Mouse (Mus musculus) adrenal gland, postnatal 36 days (tissue): ENCODE results near the gene Chst14. TPM values are rescaled to one million over a fixed set of nuclear protein-coding genes. Genes with fewer than 3 reads are reported as not detected.

Experiments used
- DNase-seq, 2 experiments: peaks; one replicate each; pipeline ENCODE4 v3.0.0; 2021; ENCODE audit warnings: mixed read lengths in 1 of 2
- long read RNA-seq, 2 experiments: library from polyadenylated mRNA; stranded (forward); transcript quantifications; one replicate each; pipeline ENCODE4 v2.0.0; 2021; ENCODE audit warnings: borderline sequencing depth in 2 of 2
- total RNA-seq, 2 experiments: library from RNA; stranded (reverse); gene quantifications; 2 replicates each; pipeline ENCODE4 v1.2.3; 2021

The Chst14 gene
- 10 to 100 TPM in 1 of 2 experiments, 1 to 10 TPM in 1; 9.7 to 15.0 TPM for total RNA-seq
- long read RNA-seq, experiment 1, transcript Chst14-201 (1 exons, 2,090 nt) = major isoform, 8 of 8 reads
- long read RNA-seq, experiment 1, partial matches to known transcripts = 0 of 8 reads
- long read RNA-seq, experiment 1, other reads (novel, unspliced or antisense) = 0 of 8 reads
- long read RNA-seq, experiment 2, transcript Chst14-201 (1 exons, 2,090 nt) = major isoform, 12 of 12 reads
- long read RNA-seq, experiment 2, partial matches to known transcripts = 0 of 12 reads
- long read RNA-seq, experiment 2, other reads (novel, unspliced or antisense) = 0 of 12 reads

DNA sequence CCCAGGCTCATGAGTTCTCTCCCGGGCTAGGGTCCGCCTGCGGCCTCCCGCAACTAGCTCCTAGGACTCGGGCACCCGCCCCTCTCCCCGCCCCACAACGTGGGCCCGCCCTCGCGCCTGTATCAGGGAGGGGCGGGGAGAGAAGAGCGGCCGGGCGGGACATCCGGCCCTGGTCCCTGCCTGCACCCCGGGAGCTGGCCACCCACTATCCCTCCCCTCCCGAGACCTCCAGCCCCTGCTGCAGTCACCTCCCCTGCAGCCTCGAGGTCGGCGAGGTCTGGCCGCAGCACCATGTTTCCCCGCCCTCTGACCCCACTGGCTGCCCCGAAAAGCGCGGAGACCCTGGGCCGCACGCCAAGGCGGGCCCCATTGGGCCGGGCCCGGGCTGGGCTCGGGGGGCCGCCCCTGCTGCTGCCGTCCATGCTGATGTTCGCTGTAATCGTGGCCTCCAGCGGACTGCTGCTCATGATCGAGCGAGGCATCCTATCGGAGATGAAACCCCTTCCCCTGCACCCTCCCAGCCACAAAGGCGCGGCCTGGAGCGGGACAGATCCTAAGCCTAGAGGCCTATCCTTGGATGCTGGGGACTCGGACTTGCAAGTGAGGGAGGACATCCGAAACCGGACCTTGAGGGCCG lies at the start of gene Chst14:
Chst14 (plus strand) TSS at position 136 of the 637 bp plus-strand sequence.
- DNase-seq = peak; percentile 89 to 94

DNA sequence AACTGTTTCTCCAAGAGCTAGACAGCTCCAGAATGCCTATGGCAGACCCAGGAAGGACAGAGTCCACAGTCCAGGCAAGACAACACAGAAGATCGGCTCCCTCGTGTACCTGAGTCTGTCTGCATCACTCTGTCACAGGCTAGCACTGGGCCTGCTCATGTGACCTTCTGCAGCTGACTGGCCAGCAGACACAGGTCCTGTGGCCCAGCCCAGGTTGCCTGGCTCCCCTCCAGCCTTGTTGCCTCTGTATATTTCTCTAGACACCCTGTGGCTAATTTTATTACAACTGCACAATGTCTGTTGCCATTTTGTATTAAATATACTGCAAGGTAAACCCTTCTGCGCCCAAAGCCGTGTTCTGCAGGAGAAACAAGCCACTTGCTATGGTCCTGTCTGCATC lies 45.3 kb upstream of the Chst14 start:
- peak; percentile 28 to 56 for DNase-seq

DNA sequence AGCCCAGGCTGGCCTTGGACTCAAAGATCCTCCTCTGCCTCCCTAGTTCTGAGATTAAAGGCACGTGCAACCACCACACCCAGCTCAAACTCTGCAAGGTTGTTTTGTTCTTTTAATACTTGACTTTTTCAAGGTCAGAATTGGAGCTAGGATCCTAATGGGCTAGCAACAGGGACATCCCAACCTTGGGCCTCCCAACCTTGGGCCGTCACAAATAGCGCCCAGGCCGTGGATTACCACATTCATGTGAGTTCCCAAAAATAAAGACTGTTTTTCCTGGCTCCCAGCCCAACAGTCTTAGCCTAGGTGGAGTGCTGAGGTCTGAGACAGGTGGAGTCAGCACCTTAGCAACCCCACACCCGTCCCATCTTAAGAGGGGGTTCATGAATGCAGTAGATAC lies 44.3 kb upstream of the Chst14 start:
- DNase-seq = peak in 1 of 2 experiments; percentile 67

DNA sequence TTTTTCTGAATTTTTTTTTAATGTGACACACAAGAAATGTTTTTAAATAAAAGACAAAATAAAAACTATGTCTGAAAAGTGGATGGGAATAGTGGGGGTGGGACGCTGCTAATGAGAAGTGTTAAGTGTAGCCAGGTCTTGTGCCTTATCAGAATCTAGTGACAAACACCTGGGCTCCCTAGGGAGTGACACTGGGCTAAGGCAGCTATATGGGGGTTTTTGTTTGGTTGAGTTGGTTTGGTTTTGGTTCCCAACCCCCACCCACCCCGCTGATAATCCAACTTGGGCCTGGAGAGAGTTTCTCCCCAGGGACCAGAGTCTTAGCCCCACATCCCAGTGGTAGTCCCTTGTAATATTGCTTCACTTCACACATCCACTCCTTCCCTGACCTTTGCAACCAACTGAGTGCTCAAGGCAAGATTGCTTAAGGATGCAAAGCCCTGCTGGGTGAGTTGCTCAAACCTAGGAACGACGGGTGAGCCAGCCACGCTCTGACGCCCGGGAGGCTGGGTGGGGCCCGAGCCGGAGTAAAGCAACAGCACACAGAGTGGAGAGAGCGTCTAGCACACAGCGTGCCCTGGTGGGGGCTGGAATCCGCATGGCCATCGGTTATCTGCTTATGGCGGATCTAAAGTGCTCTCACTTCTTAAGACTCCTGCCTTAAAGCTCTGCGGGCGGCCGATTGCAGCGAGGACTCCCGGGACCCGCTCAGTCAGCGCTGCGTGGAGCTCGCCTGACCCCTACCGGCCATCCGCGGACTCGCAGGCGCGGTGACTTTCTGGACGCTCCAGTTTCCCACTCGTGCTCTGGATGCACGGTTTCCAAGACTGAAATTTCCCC lies 43.2 kb upstream of the Chst14 start:
- peak; percentile 92 for DNase-seq

DNA sequence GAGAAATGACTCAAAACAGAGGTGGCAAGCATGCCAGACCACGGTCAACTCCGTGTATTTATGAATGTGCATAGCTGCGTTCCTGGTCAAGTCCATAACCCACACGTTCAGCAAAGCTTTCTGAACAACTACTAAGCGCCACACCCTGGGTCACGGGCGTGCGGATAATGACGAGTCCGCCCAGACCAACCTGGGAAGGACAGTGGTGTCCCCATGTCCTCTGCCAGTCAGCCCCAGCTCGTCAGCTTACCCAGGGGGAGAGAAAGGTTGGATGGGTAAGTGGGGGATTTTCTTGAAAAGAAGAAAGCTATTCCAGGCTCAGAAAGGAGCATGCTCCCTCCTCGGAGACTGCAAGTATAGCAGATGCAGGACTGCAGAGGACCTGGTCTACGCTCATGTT lies 38.9 kb upstream of the Chst14 start:
- no peak for DNase-seq

DNA sequence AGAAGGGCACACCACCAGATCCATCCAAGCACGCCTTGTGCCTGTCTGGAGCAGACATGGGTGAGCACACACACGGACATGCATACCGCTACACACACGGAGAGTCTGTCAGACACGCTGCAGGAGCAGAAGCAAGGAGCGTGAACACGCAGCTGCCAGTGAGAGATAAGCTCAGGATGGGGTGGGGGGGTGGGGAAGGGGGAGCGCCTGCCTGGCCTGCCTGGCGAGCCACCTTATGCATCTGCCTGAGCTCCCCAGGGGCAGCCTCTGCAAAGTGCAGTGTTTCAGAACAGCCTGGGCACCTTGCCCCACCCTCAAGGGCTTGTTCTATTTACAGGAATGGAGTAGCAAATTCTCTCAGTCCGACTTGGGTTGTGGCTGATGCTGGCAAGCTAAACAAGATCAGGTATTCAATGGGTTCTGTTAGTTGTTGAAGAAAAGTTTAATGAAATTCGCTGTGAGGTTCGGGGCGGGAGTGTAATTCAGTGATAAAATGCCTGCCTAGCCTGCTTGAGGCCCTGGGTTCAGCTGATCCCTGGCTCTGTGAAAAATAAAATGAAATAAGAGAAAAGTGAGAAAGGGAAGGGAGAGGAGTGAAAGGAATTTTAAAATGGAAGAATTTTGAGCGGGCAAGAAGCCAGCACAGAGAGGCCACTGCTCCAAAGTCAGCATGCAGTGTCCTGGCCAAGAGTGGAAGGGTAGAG lies 38.3 kb upstream of the Chst14 start:
- no peak for DNase-seq

DNA sequence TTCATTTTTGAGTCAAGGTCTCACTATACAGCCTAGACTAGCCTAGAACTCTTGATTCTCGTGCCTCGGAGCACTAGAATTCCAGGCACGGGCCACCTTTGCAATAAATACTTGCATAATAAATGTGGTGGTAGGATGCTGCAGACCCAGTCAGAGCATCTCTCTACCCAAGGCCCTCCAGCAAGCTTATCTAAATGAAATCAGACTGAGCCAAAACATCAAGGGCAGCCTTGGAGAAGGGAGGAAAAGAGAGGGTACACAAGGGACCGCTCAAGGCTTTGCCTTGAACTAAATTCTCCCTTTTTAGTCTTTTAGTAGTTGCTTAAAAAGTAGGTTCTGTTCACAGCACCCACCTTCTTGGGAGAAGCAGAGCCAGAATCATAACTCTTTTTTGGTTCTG lies 35.1 kb upstream of the Chst14 start:
- DNase-seq = peak in 1 of 2 experiments; percentile 53

DNA sequence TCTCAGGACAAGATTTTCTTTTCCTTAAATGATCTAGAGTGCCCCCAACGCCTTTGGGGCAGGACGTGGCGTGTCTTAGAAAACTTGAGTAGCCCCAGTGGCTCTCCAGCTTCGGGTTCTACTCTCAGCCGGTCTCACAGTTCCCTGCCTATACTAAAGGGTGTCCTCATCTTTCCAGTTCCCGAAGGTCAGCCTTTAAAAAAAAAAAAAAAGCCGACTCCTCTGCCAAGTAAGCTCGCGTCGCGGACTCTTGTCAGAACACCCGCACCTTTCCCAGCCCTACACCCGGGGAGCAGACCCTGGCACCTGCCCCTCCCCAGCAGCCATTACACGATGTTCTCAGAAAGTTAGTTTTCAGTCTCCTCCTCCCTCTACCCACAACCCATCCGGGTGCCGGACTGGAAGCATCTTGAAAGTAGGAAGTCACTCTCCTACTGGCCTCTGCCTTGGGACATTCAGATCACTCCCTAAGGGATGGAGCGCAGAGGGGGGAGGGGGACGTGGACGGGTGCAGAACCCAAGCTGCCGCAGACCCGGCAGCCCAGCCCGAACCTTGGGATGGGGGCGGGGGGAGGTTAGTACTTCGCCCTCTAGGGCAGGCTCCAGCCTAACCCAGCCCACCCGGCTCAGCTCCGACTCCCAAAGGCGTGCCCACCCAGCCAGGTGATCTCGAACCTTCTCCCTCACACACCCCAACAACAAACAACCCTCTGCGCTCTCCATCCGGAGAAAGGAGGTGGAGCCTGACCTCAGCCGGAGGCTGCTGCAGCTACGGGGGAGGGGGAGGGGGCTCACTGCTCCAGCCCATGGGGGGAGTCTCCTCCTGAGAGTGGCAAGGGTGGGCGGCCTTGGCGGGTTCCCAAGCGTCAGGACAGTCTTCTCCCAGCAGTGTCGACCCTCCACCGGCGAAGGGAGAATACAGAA lies 30.0 kb upstream of the Chst14 start:
- DNase-seq = peak; percentile 73 to 87

DNA sequence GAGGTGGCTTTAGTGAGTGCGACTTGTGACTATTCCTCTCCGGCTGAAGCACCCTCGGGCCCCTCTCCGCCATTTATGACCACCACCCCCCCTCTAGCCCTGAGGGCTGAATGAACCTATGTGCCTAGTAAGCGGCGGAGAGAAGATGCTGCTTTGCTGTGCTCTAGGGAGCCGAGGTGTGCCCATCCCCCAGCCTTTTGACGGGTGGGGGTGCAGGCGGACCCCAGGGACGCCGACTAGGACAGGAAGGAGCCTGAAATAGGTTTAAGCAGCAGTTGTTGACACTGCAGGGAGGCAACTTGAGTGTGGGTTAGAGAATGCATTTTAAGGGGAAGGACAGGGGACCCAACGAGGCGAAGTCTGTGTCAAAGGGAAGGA lies 29.4 kb upstream of the Chst14 start:
- DNase-seq = peak in 1 of 2 experiments; percentile 46

DNA sequence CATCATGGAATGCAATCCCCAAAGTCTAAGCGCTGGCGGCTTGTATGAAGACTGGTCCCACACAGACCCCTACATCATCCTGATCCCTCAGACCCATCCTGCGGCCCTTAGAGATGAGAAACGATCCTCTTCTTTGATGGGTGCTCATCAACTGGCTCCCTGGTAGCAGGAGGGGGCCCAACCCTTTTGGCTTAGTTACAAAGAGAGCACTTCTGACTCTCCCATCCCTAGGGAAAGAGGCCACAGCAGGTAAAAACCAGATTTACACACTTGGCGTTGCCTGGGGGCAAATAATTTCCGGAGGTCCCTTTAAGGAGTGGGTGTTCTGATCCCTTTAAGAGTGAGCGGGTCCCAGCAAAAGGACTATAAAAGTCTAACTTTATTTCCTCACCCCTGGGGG lies 28.9 kb upstream of the Chst14 start:
- no peak for DNase-seq

DNA sequence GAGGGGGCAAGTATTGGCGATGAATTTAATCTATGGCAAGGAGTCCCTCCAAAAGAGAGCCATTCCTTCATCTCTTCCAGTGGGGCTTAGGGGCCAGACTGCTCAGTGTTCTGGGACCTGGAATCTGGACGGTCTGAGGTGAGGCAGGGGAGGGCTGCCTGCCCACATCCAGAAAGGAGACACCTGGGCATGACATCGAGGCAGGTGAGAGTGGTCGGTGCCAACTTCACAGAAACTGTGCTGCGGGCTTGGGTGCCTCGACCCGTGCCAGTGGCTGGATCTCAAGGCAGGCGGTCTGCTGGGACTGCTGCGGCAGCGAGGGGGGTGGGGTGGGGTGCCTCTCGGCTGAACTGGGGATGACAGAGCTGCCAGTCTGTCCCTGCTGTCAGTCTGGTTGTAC lies 28.5 kb upstream of the Chst14 start:
- DNase-seq = peak in 1 of 2 experiments; percentile 41

DNA sequence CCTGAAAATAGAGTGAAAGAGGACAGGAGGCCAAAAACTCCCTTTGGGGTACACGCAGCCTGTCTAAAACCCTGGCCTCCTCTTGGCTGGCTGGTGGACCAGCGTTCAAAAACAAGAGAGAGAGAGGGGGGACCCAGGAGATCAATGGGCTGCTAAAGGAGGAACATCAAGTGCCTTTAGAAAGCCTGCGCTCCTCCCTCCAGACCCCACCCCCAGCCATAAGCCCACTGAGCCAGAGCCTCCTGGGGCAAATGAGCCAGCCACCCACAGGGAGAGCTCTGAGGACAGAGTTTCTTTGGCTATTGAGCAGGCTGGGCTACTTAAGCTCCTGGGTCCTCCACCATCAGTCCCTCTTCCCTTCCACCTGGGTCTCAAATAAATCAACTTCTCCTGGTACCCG lies 27.5 kb upstream of the Chst14 start:
- DNase-seq = no peak

DNA sequence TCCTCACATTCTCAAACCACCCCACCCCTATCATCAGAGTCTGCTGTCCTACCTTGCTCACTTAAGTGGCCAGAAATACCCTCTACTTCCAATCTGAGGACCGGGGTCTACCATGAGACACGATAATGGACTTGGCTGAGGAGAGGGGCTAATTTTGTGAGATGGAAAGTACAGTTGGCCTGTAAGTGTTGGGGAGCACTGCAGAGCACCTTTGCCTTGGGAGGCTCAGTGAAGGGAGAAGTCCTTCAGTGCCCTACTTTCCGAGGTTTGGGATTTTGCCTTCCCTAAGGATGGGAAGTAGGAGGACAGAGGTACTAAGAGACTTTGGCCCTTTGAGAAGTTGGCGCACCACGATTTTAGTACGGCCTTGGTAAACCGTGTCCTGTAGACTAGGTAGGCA lies 27.0 kb upstream of the Chst14 start:
- DNase-seq = no peak

DNA sequence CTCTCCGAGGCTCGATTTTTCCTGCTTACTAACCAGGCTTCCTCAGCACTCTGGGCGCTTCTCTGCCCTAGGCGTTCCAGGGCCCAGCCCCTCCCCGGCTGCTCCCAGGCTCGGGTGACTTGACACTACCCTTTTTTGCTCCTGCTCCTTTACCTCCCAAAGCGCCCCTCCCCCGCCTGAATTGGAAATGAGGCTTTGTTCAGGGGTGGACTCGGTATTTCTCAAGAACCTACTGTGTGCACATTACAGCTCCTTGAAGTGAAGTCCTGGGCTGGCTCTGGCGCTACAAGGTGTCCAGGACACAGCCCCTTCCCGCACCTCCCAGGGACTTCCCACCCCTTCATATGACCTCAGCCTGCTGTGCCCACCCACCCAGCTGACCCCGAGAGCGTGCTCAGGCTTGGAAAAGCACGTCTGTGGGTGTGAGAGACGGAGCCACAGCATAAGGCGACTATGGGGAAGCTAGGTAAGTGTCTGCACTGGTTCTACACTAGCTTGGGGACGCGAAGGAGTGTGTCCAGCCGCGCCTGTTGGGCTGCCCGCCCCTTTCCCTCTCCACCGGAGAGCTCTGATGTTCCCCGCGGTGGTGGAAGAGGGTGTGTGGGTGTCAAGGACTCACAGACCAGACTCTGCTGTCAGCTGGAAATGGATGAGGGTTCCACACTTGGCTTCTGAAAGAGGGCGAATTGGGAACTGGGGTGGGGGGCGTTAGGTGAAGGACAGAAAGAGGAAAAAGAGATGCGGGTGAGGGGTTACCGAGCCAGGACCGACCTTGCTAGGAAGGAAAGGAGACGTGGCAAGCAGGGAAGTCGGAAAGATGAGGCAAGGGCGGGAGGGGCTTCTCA lies 26.1 kb upstream of the Chst14 start, which contains the start of gene Bahd1:
Bahd1 (plus strand) TSS at position 397 of the 845 bp plus-strand sequence.
- DNase-seq = peak; percentile 69 to 81

DNA sequence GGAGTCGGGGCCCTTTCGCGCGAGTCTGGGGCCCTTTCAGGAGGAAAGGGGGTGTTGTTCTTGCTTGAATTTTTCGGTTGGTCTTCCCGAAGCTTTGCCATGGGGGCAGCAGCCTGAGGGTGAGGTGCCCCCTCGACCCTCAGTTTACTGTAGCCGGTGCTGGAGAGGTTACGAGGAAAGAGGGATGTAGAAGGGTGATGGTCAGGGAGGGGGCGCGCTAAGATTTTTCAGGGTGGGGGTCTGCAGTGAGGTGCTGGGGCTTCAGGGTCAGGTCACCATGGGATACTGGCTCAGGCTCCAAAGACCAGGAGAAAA lies 25.5 kb upstream of the Chst14 start:
- no peak for DNase-seq

DNA sequence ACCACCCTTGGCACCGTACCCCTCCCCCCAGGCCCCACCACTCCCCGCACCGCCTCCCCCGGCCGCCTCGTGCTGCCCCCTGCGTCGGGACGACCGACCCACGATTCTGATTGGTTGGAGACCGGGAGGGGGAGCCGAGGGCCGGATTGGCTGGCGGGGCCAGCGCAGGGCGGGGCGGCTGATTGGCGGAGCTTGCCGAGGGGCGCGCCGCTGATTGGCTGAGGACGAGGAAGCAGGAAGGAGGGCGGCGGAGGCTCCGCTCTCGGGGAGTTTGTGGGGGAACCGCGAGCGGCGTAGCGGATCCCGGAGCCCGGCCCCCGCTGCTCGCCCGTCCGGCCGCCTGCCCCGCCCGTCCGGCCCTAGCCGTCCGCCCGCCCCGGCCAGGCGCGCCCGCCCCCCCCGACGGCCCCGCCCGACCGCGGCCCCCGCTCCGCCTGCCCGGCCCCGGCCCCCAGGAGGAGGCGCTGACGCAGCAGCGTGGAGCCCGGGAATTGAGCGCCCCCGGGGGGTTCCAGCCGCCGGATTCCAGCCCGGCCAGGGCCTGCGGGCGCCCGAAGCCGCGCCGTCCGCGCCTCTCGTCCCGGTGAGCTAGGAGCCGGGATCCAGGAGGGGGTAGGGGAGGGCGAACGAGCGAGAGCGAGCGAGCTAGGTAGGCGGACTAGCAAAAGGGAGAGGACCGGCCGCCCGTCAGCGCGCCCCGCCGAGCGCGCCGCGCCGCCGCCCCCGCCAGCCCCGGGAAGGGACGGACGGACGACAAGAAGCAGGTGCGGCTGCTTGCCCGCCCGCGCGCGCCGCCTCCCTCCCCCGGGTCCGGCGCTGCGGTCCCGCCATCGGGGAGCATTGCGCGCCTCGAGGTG lies 24.9 kb upstream of the Chst14 start:
- peak; percentile 99 for DNase-seq

DNA sequence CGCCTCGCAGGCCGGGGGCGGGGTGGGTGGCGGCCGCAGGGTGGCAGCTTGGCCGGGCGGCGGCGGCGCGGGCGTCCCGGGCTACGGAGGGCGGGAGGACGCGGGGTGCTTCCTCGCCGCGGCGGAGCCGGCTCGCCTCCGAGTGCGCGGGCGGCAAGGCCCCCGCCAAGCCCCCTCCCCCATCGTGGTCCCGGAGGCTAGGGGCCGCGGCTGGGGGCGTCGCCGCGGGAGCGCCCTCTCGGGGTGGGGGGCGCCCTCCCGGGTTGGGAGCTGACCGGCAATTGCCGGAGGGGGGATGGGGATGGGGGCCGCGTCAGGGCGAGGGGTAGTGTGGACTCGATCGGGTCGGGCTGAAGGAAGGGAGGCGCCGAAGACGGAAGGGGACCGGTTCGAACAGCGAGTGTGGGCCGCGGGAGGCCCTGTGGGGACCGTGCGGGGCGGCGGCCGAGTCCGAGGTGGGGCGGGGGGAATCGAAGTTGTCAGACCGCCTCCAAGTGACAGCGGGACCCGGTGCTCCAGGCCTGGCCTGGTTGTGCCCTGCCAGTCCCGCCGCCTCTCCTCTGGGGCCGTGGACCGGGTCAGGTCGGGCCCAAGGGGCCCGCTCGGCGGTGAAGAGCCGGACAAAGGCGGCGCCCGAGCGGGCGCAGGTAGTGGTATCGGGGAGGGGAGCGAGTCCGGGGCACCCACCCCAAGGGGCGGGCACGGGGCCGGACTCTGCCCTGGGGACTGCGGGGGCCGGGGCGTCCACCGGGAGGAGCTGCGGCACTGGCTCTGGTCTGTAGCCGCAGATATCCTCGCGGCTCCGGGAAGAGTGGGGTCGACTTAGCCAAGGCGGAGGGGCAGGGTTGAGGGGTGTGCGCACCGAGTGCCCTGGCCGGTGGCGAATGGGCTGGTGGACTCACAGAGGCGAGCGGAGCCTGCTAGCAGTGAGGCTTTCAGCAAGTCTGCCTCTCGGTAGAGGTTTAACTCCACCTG lies 24.0 kb upstream of the Chst14 start:
- peak; percentile 82 to 85 for DNase-seq

DNA sequence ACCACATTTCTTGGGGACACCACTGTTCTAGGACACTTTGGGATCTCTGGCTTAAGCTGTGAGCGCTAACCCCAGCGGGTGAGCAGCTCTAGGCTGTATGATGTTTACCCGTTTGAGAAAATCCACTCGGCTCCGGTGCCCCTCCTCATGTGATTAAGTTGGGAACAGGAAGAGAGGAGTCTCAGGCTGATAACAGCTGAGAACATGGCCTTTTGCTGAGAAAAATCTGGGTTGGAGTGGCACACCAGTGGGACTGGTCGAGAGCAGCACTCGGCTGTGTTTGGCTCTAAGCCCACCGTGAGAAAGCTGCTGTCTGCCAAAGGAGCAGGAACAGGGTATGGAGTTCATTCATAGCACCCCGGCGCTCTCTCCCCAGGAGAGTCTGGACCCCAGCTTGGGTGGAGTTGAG lies 23.0 kb upstream of the Chst14 start:
- DNase-seq = peak; percentile 44 to 45
